Mouse (Mus musculus) layer of hippocampus, adult 2 months (tissue): ENCODE measurements around the gene Smg1. TPM values are rescaled to one million over a fixed set of nuclear protein-coding genes. Genes with fewer than 3 reads are reported as not detected.

Source experiments
- DNase-seq, 2 experiments: peaks; one replicate each; pipeline ENCODE4 v3.0.0; 2022; ENCODE audit warnings: low spot score in 2 of 2
- H3K27ac ChIP-seq: fragments of 200-600 bp; 2 replicates; pipeline ENCODE4 v1.8.1; 2022
- H3K4me3 ChIP-seq: fragments of 200-600 bp; 2 replicates; pipeline ENCODE4 v1.8.1; 2022; ENCODE audit warnings: mild to moderate bottlenecking
- CTCF ChIP-seq: fragments of 200-600 bp; conservative IDR thresholded peaks from 2 replicates; pipeline ENCODE4 v1.8.1; 2022; ENCODE audit warnings: antibody characterized with exemption, mild to moderate bottlenecking, moderate library complexity
- total RNA-seq, 2 experiments: library from RNA; stranded (reverse); gene quantifications; 2 replicates each; pipeline ENCODE4 v1.2.3; 2021

Smg1 gene
- total RNA-seq, 2 experiments from 2014 or later = 81.6 to 91.1 TPM

- Histone ChIP-seq H3K27ac (no peak overlapping the region), H3K4me3 (no peak overlapping the region)
- no peak for DNase-seq
- TF ChIP-seq CTCF = no peak
Measured at GRCm38 (mm10) chr7:118120654-118121053, 122.8 kb downstream of the Smg1 start.

- no peak for DNase-seq
- no peak for TF ChIP-seq CTCF
- peak overlapping the region; percentile 28; the same call in 1 of the 2 replicates for H3K27ac ChIP-seq
- H3K4me3 ChIP-seq = no peak overlapping the region
Measured at GRCm38 (mm10) chr7:118119946-118120345, 123.5 kb downstream of the Smg1 start.

- Histone ChIP-seq H3K27ac (no peak overlapping the region), H3K4me3 (no peak overlapping the region)
- no peak for DNase-seq
- no peak for TF ChIP-seq CTCF
Measured at GRCm38 (mm10) chr7:118119142-118119541, 124.3 kb downstream of the Smg1 start.

- TF ChIP-seq CTCF = no peak
- Histone ChIP-seq H3K27ac (no peak overlapping the region), H3K4me3 (no peak overlapping the region)
- no peak for DNase-seq
Measured at GRCm38 (mm10) chr7:118118426-118118825, 125.0 kb downstream of the Smg1 start.

- H3K4me3 ChIP-seq = no peak overlapping the region
- DNase-seq = no peak
- TF ChIP-seq CTCF = no peak
- H3K27ac ChIP-seq = no peak overlapping the region
Measured at GRCm38 (mm10) chr7:118117539-118118210, 125.8 kb downstream of the Smg1 start.

GRCm38 (mm10) chr7:118116787-118117538 is 126.5 kb downstream of the Smg1 start:
- DNase-seq = no peak
- H3K4me3 ChIP-seq = no peak overlapping the region

GRCm38 (mm10) chr7:118115877-118116568 is 127.4 kb downstream of the Smg1 start, which contains the start of gene Rps15a:
Gene Rps15a (minus strand): TSS chr7:118116188.
- H3K4me3 ChIP-seq = peak within 1 kb of the TSS; percentile 71
- TF ChIP-seq CTCF = peak; percentile 60
- peak within 1 kb of the TSS; percentile 94 for H3K27ac ChIP-seq
- DNase-seq = peak; percentile 90 to 91

More at GRCm38 (mm10) chr7:118116787-118117538, 126.5 kb downstream of the Smg1 start:
- no peak for TF ChIP-seq CTCF
- no peak overlapping the region for H3K27ac ChIP-seq

- DNase-seq = peak in 1 of 2 experiments; percentile 29
- peak overlapping the region; percentile 71 for H3K4me3 ChIP-seq
- H3K27ac ChIP-seq = peak overlapping the region; percentile 94
- no peak for TF ChIP-seq CTCF
Measured at GRCm38 (mm10) chr7:118115533-118115876, 128.0 kb downstream of the Smg1 start.

- DNase-seq = no peak
- TF ChIP-seq CTCF = no peak
- Histone ChIP-seq H3K27ac (no peak overlapping the region), H3K4me3 (peak overlapping the region; percentile 71; the same call in 1 of the 2 replicates)
Measured at GRCm38 (mm10) chr7:118113541-118114297, 129.8 kb downstream of the Smg1 start.

GRCm38 (mm10) chr7:118111128-118111527 is 132.3 kb downstream of the Smg1 start:
- DNase-seq = no peak
- TF ChIP-seq CTCF = no peak
- no peak overlapping the region; the same call in 1 of the 2 replicates for H3K4me3 ChIP-seq
- no peak overlapping the region for H3K27ac ChIP-seq

GRCm38 (mm10) chr7:118107671-118108070 is 135.8 kb downstream of the Smg1 start:
- H3K27ac ChIP-seq = no peak overlapping the region
- no peak overlapping the region for H3K4me3 ChIP-seq
- no peak for DNase-seq
- no peak for TF ChIP-seq CTCF

- no peak for DNase-seq
- no peak for TF ChIP-seq CTCF
- H3K27ac ChIP-seq = no peak overlapping the region
- H3K4me3 ChIP-seq = no peak overlapping the region
Measured at GRCm38 (mm10) chr7:118104458-118105052, 138.9 kb downstream of the Smg1 start.
